Mouse (Mus musculus): ENCODE results near the gene Rftn1.

Gene Rftn1

DNA sequence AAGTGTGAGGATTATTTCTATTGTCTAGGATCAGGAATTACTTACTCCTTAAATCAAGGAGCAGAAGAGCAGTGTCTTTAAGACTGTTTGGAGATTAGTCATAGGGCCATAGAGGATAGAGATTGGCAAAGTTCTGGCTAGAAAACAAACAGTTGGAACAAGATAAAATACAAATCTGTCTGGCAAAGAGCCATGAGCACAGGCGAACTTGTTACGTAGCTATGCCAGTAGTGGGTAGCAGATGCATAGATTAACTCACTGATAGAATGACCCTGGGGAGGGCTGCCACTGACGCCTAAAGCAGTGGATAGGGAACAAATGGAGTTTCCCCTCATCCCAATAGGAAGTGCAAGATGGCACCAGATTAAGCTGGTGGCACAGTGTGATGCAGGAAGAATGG is 97.1 kb downstream of the Rftn1 start:
- no peak for DNase-seq (ENCODE audit: low spot score)

DNA sequence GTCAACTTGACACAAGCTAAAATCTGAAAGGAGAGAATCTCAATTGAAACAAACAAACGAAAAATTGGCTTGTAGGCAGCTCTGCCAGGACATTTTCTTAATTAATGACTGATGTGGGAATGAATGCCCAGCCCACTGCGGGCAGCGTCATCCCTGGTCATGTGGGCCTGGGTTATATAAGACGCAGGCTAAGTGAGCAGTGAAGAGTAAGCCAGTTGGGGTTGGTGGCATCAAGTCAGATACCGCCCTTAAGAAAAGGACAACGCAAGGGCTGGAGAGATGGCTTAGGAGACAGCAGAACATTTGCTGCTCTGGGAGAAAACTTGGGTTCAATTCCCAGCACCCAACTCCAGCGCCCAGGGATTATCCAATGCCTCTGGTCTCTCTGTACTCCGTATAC is 97.6 kb downstream of the Rftn1 start:
- no peak for DNase-seq (ENCODE audit: low spot score)

DNA sequence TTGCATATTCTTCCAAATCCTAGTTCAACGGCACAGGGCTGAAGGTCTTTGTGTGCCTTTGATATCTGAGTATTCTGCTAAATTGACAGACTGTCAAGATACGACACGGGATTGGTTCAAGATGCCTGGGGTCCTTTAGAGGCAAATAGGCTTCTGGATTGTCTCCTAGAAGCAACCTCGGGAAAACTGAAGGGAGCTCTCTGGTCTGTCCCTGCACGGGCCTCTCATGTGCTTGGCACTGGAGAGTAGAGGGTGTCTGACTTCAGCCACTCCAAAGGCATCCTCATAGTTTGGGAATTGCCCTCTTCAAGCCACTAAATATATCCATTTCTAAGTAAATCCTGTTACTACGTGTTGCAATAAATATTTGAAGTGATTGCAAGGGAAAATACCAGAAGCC is 98.6 kb downstream of the Rftn1 start:
- no peak for DNase-seq (ENCODE audit: low spot score)

DNA sequence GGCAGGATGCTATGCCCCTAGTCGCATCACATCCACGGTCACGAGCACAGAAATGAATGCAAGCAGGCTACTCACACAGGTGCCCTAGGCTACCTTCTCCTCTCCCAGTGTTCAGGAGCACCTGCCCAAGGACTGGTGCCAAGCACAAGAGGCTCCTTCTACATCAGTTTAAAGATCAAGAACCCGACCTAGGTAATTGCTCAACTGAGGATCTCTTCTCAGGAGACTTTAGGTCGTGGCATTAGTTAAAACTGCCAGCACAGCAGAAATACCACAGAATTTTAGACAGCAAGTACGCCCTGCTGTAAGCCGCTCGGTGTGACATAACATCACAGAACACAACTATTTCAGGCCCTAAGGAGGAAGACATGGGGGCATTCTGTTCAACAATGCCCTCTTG is 100.7 kb downstream of the Rftn1 start:
- DNase-seq (ENCODE audit: low spot score) = no peak

DNA sequence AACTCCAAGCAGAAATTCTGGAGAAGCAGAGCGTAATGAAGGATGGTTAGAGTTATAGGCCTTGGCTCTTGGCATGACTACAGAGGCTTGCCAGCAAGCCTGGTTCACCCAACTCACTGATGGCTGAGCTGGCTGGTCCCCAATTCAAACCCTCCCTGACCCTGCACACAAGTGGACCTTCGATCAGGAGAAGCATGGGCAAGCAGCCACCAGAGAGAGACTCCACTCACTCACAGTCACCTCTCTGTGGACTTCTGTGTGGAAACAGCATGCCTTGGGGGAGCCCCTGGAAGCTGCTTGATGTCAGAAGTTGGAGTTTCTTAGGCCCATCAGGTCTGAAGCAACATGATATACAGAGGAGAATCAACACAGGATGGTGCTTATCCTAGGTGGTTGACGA is 102.4 kb downstream of the Rftn1 start:
- DNase-seq (ENCODE audit: low spot score) = no peak

DNA sequence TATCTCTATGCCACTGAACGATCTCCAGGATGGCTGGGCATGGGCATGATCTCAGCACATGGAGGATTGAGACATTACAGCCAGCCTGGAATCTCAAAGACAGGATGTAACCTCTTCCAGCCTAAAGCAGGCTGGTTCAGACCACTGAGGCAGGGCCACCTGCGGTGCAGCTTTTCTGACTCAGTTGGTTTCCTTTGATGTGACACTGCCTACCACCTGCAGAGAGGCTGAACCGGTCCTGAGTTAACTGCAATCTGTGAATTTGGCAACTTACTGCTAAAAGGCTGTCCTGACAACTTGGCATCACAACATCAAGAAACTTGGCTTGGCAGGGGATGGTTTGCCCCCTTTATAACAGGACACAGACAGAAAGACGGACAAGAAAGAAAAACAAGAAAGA is 103.6 kb downstream of the Rftn1 start:
- DNase-seq (ENCODE audit: low spot score) = no peak

DNA sequence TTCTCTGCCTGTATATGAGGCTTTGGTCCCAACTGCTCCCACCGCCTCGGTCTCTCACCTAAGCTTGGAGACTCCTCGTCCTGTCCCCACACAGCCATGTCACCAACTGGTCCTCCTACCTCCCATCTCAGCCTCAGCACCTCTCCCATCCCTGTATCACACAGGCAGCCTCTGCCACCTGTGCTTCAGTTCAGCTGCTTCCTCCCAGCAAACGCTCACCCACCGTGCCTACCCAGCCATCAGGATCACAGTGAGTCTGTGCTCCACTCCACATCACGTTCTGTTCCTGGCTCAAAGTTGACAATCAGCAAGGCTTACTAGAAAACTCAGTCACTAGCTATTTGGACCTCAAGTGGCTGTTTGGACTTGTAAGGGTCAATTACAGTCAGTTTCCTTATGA is 105.8 kb downstream of the Rftn1 start:
- DNase-seq (ENCODE audit: low spot score) = no peak

DNA sequence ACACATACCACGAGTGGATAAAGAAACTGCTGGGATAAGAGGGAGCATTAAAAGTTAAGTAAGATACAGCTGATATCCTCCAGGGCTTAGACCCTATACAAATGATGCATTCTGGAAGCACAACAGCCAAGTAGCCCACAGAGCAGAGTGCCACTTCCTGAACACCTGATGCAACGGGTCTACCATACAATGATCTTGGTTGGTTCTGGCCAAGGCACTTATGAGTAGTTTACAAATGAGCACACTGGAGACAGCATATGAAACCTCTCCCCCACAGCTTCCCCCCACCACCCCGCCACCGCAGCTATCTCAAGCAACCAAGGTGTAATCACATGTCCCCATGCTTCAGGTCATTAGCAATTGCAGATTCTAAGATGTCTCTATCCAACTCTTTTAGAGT is 106.5 kb downstream of the Rftn1 start:
- no peak for DNase-seq (ENCODE audit: low spot score)

DNA sequence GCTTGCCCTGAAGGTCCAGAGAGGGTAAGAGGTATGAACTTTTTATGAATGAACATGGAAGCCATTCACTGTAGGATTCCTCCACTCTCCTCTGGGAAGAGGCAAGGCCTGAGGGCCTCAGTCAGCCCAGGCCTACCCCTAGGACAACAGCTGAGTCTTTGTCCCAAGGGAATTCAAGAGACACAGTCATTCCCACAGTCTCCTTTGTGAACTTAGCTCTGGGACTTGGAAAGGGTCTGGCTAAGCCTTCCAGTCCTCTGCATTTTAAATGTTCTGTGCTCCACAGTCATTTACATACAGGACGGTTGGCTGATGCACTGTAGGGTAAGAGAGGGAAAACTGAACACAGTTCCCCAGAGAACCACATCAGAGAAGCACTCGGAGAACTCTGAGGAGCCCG is 107.5 kb downstream of the Rftn1 start:
- no peak for DNase-seq (ENCODE audit: low spot score)

DNA sequence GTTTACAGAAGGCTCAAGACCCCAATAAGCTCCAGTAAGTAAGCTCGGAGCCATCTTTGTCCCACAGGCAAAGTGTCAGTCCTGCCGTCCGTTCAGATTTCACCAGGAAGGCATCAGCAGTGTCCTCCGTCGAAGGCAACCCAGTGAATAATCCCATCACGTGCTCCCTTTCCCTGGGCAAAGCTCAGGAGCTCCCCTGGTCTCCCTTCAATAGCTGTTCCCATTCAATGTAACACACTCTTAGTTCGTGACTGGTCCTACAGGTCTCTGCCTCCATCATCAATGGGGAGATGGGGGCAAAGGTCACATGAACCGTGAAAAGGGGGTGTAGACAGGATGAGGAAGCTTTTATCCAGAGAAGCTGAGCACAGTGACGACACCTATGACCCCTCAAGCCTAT is 108.8 kb downstream of the Rftn1 start:
- no peak for DNase-seq (ENCODE audit: low spot score)

DNA sequence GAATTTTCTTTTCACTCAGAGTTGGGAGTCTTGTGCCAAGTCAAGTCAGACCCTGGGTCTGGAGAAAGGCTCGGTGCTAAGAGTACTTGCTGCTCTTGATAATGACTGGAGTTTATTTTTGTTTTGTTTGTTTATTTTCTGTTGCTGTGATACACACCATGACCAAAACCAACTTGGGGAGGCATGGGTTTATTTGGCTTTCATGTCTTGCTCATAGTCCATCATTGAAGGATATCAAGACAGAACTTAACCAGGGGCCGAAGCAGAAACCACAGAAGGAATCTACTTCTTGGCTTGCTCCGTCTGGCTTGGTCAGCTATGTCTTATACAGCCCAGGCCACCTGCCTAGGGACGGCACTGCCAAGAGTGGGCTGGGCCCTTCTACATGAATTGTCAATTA is 109.5 kb downstream of the Rftn1 start:
- no peak for DNase-seq (ENCODE audit: low spot score)

DNA sequence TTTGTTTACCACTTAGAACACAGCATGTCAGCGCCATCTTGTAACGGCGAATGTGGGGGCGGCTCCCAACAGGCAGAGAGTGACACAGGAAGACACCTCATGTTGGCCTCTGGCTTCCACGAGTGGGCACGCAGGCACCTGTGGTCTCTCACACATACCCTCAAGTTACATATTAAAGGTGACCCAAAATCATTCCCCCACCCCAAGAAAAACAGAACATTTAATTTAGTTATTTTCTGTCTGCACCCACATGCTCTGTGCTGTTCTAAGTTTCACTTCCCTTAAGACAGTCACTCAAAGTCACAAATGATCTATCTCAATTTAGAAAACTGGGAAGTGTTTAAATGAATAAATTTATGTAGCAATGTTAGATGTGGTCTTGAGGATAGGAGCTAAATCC is 111.7 kb downstream of the Rftn1 start:
- no peak for DNase-seq (ENCODE audit: low spot score)

DNA sequence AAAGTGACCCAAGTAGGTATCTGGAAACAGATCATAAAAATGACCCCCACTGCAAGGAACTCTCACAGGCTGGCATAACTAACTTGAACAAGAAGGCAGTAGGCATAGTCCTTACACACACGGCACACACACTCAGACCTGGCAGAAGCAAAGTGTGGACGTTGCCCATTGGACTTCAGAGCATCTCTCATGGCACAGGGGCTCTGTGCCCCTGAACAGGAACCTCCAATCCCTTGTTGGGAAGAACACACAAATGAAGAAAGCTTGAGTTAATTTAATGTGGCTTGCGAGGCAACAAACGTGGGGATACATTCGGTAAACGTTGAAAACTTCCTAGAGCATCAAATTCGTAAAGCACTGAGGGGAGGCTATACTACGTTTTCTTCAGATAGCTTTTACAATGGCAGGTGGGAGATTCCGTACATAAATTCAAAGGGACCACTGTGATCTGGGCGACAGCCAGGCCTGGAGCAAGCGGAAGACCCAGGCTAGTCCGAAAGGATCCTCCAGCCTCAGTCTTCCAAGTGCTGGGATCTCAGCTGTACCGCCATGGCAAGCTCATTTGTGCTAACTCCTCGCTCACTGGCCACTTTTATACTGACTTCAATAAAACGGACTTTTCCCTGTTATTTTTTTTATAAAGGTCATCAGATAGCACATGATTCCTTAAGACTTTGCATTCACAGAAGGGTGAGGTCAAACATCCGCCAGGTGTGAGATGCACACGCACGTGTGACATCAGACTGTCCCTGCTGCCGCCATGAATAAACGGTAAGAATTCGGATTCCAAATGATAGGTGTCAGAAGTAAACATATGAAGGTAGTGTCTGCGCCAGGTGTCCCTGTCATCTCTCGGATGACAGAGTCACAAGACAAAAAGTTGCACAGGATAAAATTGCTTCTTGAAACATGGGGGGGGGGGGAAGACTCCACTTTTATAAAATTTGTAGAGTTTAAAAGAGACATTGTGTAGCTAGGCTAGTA is 117.2 kb downstream of the Rftn1 start:
- DNase-seq (ENCODE audit: low spot score) = no peak

DNA sequence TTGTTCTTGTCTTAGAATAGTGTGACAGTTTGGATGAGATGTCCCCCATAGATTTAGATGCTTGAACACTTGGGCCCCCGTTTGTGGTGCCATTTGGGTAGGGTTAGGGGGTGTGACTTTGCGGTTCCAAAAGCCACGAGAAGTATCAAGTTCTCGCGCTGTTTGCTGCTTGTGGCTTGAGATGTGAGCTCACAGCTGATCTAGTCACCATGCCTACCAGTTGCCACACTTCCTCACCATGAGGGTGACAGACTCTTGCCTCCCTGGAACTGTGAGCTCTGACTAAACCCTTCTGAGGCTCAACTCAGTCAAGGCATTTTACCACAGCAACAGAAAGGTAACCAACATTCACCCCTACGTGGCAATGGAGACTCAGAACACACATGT is 118.9 kb downstream of the Rftn1 start:
- no peak for DNase-seq (ENCODE audit: low spot score)

DNA sequence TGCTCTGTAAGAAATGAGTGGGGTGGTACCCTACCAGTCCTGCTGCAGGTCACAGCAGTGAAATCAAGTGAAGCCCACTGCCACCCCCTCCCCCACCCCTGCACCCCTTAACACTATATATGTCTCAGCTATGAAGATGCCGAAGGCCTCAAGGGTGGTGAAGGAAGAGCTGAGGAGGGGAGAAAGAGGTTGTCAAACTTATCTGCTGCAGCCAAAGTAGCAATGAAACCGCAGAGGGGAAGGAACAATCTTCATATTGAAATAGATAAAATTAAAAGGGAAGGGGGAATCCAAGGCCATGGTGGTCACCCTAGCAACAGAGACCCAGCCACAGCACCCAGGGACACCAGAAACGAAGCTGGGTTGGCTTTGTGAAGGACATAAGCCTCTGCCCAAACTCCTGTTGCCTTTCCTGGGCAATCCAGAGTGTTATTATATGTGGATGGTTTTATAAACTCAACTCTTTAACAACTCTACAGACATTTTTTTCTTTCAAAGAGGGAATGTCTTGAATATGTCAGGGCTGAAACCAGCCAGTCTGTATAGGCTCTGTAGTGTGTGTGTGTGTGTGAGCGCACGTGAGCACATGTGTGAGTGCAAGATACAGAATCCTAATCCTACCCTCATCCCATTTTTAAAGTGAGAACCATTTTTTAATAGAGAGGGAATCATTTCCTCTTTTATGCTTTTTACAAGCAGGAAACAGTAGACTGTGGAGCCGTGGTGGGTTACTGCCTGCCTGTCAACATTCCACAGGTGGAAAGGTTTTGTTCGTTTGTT is 119.5 kb downstream of the Rftn1 start:
- DNase-seq (ENCODE audit: low spot score) = no peak

DNA sequence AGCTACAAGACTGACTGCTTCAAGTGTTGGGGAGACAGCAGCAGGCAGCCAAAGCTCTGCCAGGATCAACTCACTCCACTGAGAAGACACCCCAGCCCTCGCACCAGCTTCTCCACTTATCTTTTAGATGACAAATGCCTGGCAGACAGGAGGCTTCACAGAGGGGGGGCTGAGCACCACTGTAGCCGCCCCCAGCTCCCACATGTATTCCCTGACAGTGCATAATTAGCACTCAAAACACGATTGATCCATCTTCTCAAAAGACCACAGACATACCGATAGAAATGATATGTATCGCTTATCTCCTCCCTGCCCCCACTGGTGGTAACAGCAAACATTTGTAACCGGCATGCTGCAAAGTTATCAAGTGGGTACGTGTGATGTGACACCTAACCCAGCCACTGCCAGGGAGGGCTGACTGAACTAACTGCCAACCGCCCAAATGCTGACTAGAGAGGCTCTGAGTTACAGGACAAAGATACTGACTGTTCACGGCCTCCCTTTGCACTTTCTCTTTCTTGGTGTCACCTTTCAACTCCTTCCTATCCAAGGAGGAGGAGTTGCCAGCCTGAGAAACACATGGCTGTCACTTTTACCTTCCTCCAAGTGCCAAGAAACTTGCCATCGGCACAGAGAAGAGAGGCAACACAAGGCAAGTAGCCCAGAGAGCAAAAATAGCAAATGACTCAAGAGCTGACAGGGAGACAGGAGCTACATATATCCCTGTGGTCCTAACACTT is 120.4 kb downstream of the Rftn1 start:
- no peak for DNase-seq (ENCODE audit: low spot score)

DNA sequence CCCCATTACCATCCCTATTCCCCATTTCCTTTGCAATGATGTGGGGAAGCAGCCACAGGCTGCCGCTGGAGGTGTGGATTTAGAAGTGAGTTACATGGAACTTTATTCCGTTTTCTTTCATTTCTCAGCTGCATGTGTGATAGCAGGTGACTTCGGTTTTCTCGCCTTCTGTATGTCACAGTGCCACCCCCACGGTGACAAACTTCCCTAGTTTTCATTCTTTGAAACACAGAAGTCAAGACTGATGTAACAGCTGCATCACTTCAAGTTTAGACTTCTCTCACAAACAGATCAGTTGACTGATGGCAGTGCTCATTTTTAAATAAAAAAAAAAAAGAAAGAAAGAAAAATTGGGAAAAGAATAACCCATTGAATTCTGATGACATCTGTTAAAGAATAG is 121.3 kb downstream of the Rftn1 start:
- DNase-seq (ENCODE audit: low spot score) = no peak

DNA sequence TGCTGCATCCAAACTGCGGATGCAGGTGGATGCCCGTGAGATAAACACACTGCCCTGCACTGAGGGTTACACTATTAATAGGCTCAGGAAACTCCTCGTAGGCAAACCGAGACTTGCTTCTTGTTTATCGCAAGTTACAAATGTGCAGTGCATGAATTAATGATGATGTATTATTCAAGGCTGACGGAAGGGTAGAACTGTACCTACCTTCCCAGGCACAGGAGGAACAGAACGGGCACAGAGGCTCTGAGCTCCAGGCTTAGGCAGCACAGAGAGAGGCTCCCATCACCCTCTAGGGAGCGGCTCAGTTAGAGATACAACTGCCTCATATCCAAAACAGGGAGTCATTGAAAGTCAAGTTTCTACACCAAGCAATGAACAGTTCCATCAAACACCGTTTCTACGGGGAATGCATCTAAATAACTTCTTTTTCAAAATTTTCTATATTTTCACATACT is 121.8 kb downstream of the Rftn1 start:
- DNase-seq (ENCODE audit: low spot score) = no peak

DNA sequence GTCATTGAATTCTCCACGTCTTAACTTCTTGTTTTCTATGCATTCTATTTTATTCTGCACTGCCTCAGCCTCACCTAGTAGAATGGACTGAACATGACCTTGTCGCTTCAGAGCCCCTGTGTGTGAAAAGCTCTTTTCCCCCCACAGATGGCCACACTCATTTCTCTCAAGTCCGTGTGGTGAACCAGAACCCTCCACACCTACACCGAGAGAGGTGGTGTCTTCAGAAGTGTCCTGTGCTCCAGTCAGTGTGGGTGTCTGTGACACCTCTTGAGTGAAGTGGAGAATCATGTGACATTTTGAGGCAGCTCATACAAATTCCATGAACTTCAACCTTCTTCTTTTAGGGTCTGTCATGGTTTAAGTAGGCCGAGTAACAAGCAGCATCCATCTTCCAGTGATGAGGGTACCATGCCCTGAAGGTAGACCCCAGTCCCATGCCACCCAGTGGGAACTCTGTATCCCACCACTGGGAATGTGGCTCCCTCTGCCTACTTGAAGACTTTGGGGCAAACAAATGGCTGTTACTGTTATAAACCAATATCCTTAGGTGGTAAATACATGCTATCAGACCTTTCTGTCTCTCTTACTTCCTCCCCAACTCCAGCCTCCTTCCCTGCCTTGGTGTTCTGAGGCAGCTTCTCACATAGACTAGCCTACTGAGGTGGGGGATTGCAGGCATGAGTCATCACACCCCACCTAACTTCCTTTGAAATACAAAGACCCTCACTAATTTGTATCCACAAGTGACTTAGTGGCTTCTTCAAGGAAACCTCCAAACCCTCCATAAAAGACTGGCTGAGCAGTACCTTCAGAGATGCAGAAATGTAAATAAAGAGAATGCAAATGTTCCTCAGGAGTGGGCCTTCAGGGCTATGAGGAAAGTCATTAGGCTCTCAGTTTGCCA is 122.4 kb downstream of the Rftn1 start:
- DNase-seq (ENCODE audit: low spot score) = no peak

DNA sequence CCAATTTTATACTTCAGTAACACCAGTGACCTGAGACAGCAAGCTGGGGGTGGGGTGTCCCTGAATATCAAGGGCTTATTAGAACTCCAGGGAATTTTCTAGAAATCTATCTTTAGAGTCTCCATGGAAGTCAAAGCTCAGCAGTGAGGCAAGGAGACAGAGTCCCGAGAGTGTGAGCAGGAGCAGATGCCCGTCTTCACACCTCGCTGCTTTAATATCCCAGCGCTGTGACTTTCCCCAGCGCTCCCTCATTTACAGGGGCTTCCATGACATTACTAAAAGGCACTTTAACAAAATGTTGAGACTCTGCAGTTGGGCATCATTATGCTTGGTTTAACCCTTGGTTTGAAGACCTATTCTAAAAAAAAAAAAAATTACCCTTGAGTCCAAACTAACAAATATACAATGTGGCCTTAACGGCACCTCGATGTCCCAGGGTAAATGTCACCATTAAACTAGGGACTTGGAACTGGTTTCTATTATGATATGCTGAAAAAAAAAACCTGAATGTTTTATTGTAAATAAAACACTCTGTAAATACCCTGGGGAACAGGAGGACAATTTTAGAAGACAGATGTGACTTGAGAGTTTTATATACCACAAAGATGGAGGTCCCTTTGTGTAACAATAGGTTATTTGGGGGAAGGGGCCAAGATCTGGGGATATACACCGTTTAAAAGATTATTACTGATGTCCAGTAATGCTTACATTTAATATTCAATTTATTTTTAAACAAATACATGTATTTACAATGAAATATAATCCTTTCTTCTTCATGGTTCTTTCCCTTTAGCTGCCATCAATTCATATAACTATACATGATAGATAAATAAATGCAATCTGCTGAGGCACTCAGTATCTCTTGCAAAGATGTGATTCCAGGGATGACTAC is 123.4 kb downstream of the Rftn1 start:
- no peak for DNase-seq (ENCODE audit: low spot score)
